Mouse (Mus musculus): ENCODE measurements around the gene Fam131a. TPM values are rescaled to one million over a fixed set of nuclear protein-coding genes. Genes with fewer than 3 reads are reported as not detected.
A peak's percentile ranks its signal among the peaks of the same experiment; 100 is the strongest.

The Fam131a gene
- polyA plus RNA-seq, 1 experiment from 2014 or later = 5.5 TPM

- peak; percentile 57 for ATAC-seq (ENCODE audit: low FRiP score, low TSS enrichment)
- Histone ChIP-seq H3K4me2 (replicated peaks; ENCODE audit: low read depth, low read length) (peak overlapping the region; percentile 5; the same call in 1 of the 2 replicates), H3K27me3 (ENCODE audit: control insufficient read depth, insufficient read depth, low read length) (no peaks in the 10 kb centered on the region), H3K9me3 (ENCODE audit: control insufficient read depth, low read length) (no peaks in the 10 kb centered on the region), H3K36me3 (ENCODE audit: control insufficient read depth, insufficient read depth, low read length) (peaks cover 10% of the 10 kb centered on the region; the same call in 1 of the 2 replicates), H3K4me1 (ENCODE audit: control insufficient read depth, insufficient read depth, low read length) (peaks cover 17% of the 10 kb centered on the region; the same call in 1 of the 2 replicates), H3K4me3 (ENCODE audit: low read length) (no peak overlapping the region), H3K9ac (ENCODE audit: low read depth, low read length) (peak overlapping the region; percentile 50), H3K27ac (ENCODE audit: low read depth, low read length) (peak overlapping the region; percentile 85)
- WGBS = 9% methylated on average over 12 of the region's 12 CpGs
Measured at GRCm38 (mm10) chr16:20701729-20702521, 8.9 kb downstream of the Fam131a start.

DNA sequence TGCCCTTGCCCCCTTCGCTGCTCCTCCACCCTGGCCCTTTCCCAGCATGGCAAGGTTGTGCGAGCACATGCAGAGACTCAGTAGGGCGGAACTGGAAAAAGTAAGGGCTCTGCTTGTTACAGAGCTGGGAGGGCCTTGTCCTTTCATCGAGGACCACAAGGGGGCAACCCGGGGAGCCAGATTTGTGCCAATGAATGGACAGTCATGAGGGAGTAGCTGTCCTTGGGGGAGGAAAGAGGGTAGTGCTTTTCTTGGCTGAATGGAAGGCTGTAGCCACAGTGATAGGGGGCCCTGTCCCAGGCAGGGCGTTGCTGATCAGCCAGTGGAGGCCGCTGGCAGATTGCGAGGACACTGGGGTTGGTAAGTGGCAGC lies 9.5 kb downstream of the Fam131a start:
- ATAC-seq (ENCODE audit: low FRiP score, low TSS enrichment) = peak; percentile 55
- Histone ChIP-seq H3K4me2 (replicated peaks; ENCODE audit: low read depth, low read length) (no peak overlapping the region), H3K4me1 (ENCODE audit: control insufficient read depth, insufficient read depth, low read length) (peaks cover 17% of the 10 kb centered on the region; the same call in 1 of the 2 replicates), H3K36me3 (ENCODE audit: control insufficient read depth, insufficient read depth, low read length) (peaks cover 10% of the 10 kb centered on the region; the same call in 1 of the 2 replicates), H3K9ac (ENCODE audit: low read depth, low read length) (peak overlapping the region; percentile 50; the same call in 1 of the 2 replicates), H3K27ac (ENCODE audit: low read depth, low read length) (peak overlapping the region; percentile 85), H3K4me3 (ENCODE audit: low read length) (no peak overlapping the region), H3K27me3 (ENCODE audit: control insufficient read depth, insufficient read depth, low read length) (no peaks in the 10 kb centered on the region), H3K9me3 (ENCODE audit: control insufficient read depth, low read length) (no peaks in the 10 kb centered on the region)
- 9% methylated on average over 8 of the region's 8 CpGs for WGBS

DNA sequence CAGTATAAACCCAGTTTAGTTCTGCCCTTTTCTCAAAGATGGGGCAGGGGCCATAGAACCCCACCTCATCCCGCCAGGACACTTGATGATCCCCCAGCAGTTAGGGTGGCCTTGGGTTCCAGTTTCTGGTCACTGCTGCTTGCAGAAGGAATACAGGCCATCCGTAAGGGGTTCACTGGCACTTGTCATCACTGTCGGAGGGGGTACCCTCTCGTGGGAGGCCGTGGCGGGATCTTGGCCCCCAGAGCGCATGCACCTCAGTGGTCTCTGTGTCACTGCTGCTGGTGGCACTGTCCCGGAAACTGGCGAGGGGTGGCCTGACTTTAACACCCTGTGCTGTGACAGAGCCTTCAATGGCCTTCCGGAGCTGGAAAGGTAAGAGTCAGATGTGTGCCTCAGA lies 10.0 kb downstream of the Fam131a start:
- no peaks in the 10 kb centered on the region for H3K9me3 ChIP-seq (ENCODE audit: control insufficient read depth, low read length)
- peaks cover 15% of the 10 kb centered on the region for H3K36me3 ChIP-seq (ENCODE audit: control insufficient read depth, insufficient read depth, low read length)

GRCm38 (mm10) chr16:20703699-20704400 lies 10.8 kb downstream of the Fam131a start:
- WGBS = 87% methylated on average over 6 of the region's 6 CpGs
- Histone ChIP-seq H3K27ac (ENCODE audit: low read depth, low read length) (no peak overlapping the region), H3K27me3 (ENCODE audit: control insufficient read depth, insufficient read depth, low read length) (no peaks in the 10 kb centered on the region), H3K4me2 (replicated peaks; ENCODE audit: low read depth, low read length) (no peak overlapping the region), H3K9ac (ENCODE audit: low read depth, low read length) (no peak overlapping the region), H3K36me3 (ENCODE audit: control insufficient read depth, insufficient read depth, low read length) (peaks cover 20% of the 10 kb centered on the region), H3K4me3 (ENCODE audit: low read length) (no peak overlapping the region), H3K9me3 (ENCODE audit: control insufficient read depth, low read length) (no peaks in the 10 kb centered on the region), H3K4me1 (ENCODE audit: control insufficient read depth, insufficient read depth, low read length) (peaks cover 17% of the 10 kb centered on the region; the same call in 1 of the 2 replicates)
- no peak for ATAC-seq (ENCODE audit: low FRiP score, low TSS enrichment)

More for the DNA sequence above, 10.0 kb downstream of the Fam131a start:
- Histone ChIP-seq H3K4me3 (ENCODE audit: low read length) (no peak overlapping the region), H3K27ac (ENCODE audit: low read depth, low read length) (no peak overlapping the region), H3K27me3 (ENCODE audit: control insufficient read depth, insufficient read depth, low read length) (no peaks in the 10 kb centered on the region), H3K4me2 (replicated peaks; ENCODE audit: low read depth, low read length) (no peak overlapping the region), H3K4me1 (ENCODE audit: control insufficient read depth, insufficient read depth, low read length) (peaks cover 17% of the 10 kb centered on the region; the same call in 1 of the 2 replicates), H3K9ac (ENCODE audit: low read depth, low read length) (no peak overlapping the region)
- WGBS = 93% methylated on average over 10 of the region's 10 CpGs
- ATAC-seq (ENCODE audit: low FRiP score, low TSS enrichment) = no peak

DNA sequence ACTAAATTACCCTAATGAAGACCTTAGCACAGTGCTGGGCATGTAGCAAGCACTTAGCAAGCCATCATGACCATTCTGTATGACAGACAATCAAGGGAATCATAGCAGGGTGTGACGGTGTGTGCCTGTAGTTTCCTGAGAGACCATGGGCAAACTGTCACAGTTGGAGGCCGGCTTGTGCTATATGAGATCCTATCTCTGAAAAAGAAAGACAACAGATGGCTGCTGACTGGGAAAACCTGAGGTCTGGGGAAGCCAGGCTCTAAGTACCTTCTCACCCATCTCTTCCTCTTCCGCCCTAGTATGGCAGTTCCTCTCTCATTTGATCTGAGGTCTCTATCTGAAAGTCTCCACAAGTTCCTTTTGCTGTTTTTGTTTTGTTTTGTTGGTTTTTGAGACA lies 12.7 kb downstream of the Fam131a start:
- no peak overlapping the region for H3K4me2 ChIP-seq (replicated peaks; ENCODE audit: low read depth, low read length)
- H3K9me3 ChIP-seq (ENCODE audit: control insufficient read depth, low read length) = no peaks in the 10 kb centered on the region
- H3K27ac ChIP-seq (ENCODE audit: low read depth, low read length) = no peak overlapping the region
- H3K9ac ChIP-seq (ENCODE audit: low read depth, low read length) = no peak overlapping the region
- 82% methylated on average over 3 of the region's 3 CpGs for WGBS
- no peak overlapping the region for H3K4me3 ChIP-seq (ENCODE audit: low read length)
- ATAC-seq (ENCODE audit: low FRiP score, low TSS enrichment) = no peak
- H3K4me1 ChIP-seq (ENCODE audit: control insufficient read depth, insufficient read depth, low read length) = peaks cover 17% of the 10 kb centered on the region; the same call in 1 of the 2 replicates
- peaks cover 24% of the 10 kb centered on the region for H3K36me3 ChIP-seq (ENCODE audit: control insufficient read depth, insufficient read depth, low read length)
- no peaks in the 10 kb centered on the region for H3K27me3 ChIP-seq (ENCODE audit: control insufficient read depth, insufficient read depth, low read length)

DNA sequence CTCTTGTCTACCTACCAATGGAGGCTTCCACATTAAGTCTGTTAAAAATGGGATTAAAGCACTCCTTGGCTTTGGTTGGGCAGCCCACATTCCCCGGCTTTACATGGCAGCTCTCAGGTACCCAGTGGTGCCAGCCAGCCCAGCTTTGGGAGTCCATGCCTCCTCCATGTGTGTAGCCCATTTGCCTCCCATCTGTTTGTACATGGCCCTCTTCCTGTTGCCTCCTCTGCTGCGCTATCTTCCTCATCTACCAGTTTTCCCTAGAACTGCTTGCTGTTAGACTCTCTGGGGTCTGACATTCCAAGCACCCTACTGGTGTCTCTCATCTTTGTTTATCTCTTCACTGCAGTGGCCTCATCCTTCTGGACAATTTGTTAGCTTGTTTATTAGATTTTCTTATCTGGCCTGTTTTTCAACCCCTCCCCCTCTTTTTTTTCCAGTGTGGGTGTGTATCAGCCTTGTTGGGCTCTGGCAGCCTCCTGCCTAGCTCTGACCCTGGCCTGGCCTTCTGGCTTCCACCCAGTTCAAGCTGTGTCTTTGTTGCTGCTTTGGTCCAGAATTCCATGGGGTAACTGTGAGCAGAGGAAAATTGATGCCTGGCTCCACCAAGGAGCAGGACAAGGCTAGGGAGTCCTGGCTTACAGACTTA lies 13.5 kb downstream of the Fam131a start:
- 95% methylated on average over 2 of the region's 2 CpGs for WGBS
- Histone ChIP-seq H3K36me3 (ENCODE audit: control insufficient read depth, insufficient read depth, low read length) (peaks cover 30% of the 10 kb centered on the region), H3K9me3 (ENCODE audit: control insufficient read depth, low read length) (no peaks in the 10 kb centered on the region), H3K9ac (ENCODE audit: low read depth, low read length) (no peak overlapping the region), H3K27me3 (ENCODE audit: control insufficient read depth, insufficient read depth, low read length) (no peaks in the 10 kb centered on the region), H3K27ac (ENCODE audit: low read depth, low read length) (0 out of 2 replicates have a peak overlapping the region, but pooled peaks have one; percentile 1), H3K4me3 (ENCODE audit: low read length) (no peak overlapping the region), H3K4me1 (ENCODE audit: control insufficient read depth, insufficient read depth, low read length) (peaks cover 13% of the 10 kb centered on the region; the same call in 1 of the 2 replicates), H3K4me2 (replicated peaks; ENCODE audit: low read depth, low read length) (no peak overlapping the region)
- ATAC-seq (ENCODE audit: low FRiP score, low TSS enrichment) = no peak

DNA sequence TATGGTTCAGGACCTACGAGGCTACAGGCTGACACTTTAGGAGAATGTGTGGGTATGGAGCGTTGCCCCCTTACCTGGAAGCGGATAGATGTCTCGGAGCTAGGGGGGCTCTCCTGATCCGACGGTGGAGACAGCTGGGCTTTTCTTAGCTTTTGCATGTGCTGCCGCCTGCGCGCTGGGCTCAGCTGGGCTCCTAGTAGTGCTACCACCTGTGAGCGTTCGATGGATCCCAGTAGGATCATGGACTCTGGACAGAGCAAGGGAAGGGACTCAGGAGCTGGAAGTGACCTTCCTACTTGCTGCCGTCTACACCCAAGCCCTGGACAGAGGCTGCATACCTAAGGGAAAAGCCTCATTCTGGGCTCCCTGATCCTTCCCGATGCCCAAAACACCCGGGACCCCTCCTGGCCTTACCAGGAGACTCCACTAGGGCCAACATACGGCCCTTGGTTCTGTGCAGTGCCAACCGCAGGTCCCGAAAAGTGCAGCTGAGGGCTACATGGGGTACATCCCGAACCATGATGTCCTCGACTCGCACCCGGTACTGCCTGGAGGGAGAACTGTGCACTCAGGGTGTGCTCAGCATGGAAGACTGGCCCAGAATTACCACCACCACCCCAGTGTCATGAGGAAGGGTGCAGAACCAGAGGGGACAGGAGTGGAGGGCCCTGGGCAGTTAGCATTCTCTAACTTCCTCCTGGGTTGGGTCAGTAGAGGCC lies 15.3 kb downstream of the Fam131a start:
- Histone ChIP-seq H3K27me3 (ENCODE audit: control insufficient read depth, insufficient read depth, low read length) (no peaks in the 10 kb centered on the region), H3K9ac (ENCODE audit: low read depth, low read length) (no peak overlapping the region), H3K27ac (ENCODE audit: low read depth, low read length) (no peak overlapping the region), H3K36me3 (ENCODE audit: control insufficient read depth, insufficient read depth, low read length) (peaks cover 33% of the 10 kb centered on the region), H3K4me3 (ENCODE audit: low read length) (no peak overlapping the region), H3K4me2 (replicated peaks; ENCODE audit: low read depth, low read length) (no peak overlapping the region), H3K9me3 (ENCODE audit: control insufficient read depth, low read length) (no peaks in the 10 kb centered on the region), H3K4me1 (ENCODE audit: control insufficient read depth, insufficient read depth, low read length) (no peaks in the 10 kb centered on the region)
- 94% methylated on average over 21 of the region's 21 CpGs for WGBS
- ATAC-seq (ENCODE audit: low FRiP score, low TSS enrichment) = peak; percentile 10

DNA sequence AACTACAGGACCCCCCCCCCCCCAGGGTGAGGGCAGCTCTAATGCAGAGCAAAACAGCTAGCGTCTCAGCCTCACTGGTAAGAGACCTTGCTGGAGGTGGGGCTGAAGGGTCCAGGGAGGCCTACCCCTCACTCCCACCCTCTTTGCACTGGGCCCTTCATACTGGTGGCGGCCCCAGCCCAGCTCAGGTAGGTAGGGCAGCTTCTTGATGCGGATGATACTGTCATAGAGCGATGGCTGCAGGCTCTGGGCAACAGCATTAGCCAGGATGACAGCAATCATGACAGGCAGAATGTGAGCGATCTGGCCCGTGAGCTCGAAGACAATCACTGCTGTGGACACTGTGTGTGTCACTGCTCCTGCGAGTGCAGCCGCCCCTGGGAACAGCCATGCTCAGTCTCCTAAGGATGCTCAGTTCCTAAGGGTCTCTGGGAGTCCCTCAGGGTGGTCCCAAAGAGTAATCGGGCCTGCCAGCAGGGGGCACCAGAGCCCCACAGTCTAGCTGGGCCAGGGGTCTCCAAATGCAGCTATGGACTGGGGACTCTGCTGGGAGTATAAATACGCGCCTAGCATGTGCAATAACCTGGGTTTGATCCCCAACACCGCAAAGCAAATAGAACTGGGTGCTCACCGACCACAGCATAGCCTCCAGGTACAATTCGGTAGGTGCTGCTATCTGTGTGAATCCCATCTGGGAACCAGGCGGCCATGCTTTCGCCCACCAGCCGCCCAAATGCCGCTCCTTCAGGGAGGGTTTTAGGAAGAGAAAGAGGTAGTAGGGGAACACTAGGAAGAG lies 16.1 kb downstream of the Fam131a start:
- Histone ChIP-seq H3K9ac (ENCODE audit: low read depth, low read length) (no peak overlapping the region), H3K9me3 (ENCODE audit: control insufficient read depth, low read length) (no peaks in the 10 kb centered on the region), H3K4me2 (replicated peaks; ENCODE audit: low read depth, low read length) (no peak overlapping the region), H3K36me3 (ENCODE audit: control insufficient read depth, insufficient read depth, low read length) (peaks cover 33% of the 10 kb centered on the region), H3K27ac (ENCODE audit: low read depth, low read length) (no peak overlapping the region), H3K27me3 (ENCODE audit: control insufficient read depth, insufficient read depth, low read length) (no peaks in the 10 kb centered on the region), H3K4me1 (ENCODE audit: control insufficient read depth, insufficient read depth, low read length) (no peaks in the 10 kb centered on the region), H3K4me3 (ENCODE audit: low read length) (no peak overlapping the region)
- ATAC-seq (ENCODE audit: low FRiP score, low TSS enrichment) = peak; percentile 25
- WGBS = 75% methylated on average over 19 of the region's 19 CpGs

Measured in kidney, embryonic 14.5 days (tissue).